Mouse (Mus musculus): ENCODE measurements around the gene Cacnb4.

DNA sequence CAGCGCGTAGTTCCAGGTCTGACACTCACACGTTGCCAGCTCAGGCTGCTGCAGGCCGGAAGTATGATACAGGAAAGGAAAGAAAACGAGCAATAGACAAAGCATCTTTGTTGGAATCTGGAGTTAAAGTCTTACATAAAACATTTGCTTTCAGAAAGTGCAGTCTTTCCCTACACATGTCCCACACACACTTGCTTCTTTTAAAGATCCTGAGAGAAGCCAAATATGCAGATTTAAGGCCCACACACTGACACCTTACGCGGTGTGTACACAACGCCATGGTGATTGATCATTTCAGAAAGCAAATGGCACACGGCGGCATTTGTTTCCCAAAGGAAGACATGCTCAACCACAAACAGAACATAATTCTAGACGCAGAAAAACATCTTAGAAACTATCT is 129.3 kb downstream of the Cacnb4 start:
- TF ChIP-seq CTCF (IDR thresholded peaks at IDR 0.05; ENCODE audit: control insufficient read depth, insufficient read depth, low read length) (no peak), POLR2A (IDR thresholded peaks at IDR 0.05; ENCODE audit: borderline replicate concordance, control insufficient read depth, low read depth, low read length) (no peak)
